Mouse (Mus musculus): ENCODE measurements around the gene Ankrd24.
"Not testable (repeated sequence)": the region's sequence is repeated elsewhere in the genome, so short reads cannot be mapped to it uniquely, and the experiment has no call there.

Gene Ankrd24

DNA sequence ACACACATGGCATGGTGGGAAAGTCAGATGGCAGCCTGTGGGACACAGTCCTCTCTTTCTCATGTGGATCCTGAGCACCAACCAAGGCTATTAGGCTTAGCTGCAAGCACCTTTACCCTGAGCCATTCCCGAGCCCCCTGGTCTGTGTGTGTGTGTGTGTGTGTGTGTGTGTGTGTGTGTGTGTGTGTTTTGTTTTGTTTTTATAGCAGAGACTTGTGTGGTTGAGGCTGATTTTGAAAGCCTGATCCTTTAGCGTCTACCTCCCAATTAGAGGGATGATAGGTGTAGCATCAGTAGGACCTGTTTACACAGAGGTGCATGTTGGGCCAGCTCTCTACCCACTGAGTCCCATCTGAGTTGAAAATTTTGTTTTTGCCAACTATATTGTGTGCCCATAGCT is 15.8 kb downstream of the Ankrd24 start:
- DNase-seq (ENCODE audit: low read depth, low spot score), result no peak

DNA sequence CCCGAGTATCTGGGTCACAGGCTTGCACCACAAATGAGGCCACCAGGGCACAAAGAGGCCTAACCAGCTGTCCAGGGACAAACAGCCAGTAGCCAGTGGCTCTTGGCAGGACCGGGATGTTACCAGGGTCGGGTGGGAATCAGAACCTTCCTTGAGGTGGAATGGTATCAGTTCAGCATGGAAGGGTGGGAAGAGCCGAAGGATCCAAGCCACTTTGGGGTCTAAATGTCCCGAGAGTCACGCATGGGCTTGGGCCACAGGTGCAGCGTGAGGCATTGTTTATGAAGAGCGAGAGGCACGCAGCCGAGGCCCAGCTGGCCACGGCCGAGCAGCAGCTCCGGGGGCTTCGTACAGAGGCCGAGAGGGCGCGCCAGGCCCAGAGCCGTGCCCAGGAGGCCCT is 16.4 kb downstream of the Ankrd24 start:
- DNase-seq (ENCODE audit: low read depth, low spot score), result no peak

DNA sequence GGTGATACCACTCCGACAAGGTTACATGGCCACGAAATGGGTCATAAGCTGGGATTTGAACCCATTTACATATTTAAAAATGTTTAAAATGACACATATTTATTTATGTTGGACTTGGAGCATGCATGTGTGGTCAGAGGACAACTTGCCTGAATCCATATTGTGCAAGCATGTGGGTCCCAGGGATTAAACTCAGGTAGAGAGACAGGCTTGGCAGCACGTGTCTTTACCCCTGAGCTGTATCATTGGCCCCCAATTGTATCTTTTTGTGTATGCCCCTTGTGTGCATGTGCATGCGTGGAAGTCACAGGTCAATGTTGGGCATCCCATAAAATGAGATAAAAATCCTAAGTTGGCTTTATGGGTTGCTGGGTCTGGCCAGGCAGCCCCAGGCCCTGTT is 17.1 kb downstream of the Ankrd24 start:
- DNase-seq (ENCODE audit: low read depth, low spot score), result no peak

DNA sequence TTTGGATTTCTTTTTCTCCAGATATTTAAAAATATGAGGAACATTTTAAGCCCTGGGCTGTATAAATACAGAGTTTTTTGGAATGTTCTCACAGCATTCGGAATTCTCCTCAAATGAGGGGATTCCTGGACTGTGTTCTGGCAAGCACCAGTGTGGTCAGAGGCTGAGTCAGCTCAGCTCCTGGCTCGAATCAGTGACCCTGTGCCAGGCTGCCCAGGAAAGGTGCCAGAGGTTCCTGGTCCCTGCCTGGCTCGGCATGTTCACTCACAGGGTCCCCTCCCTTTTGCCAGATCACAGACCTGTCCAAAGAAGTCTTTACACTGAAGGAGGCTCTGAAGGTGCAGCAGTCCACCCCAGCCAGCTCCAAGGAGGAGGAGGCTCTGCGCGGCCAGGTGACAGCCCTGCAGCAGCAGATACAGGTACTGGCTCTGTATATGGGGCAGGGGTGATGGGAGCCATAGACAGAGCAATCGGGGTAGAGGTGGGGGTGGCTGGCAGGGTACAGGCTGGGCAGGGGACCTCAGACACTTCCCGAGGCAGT is 17.7 kb downstream of the Ankrd24 start:
- no peak for DNase-seq (ENCODE audit: low read depth, low spot score)

DNA sequence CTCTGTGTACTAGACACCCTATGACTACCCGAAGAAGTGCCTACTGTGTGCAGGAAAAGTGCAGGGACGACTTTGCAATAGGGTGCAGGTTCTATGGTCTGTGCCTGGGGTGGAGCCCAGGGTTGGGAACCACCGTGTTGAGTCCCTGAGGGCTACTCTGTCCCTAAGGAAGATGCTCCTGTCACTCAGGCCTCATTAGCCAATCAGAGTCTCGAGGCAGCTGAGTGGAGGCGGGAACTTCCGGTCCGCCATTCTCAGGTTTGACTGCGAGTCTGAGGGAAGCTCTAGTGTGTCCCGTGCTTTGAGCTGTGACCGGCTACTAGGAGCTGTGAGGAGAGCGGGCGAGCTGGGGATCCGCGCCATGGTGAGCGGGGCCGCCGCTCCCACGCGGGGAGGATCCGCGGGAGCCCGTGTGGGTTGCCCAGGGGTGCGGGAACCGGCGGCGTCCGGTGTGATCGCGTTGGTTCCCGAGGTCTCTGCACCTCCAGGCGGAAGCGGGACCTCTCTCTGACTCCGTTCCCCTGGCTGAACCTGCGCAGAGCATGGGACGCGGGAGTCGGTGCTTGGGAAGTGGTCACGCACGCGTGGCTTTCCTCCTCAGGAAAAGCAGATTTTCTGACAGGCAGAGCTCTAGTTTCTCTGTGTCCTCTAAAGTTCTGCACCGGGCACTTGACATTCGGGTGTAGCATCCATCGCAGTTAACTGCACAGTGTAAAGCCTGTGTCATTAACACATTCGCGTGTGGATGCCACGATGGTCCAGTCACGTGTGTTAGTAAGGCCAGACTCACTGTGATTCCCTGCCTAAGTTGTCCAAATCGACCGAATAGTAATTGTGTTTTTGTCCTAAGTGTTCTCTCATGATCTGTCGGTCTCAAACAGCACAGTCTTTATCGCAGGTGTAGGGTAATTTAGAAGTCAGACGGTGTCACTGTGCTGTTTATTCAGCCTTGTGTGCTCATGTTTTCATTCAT is 20.7 kb downstream of the Ankrd24 start, which contains the start of gene Gm10778:
Gene Gm10778 (plus strand): TSS at position 257 of the 973 bp plus-strand sequence.
- peak; percentile 76 for DNase-seq (ENCODE audit: low read depth, low spot score)

DNA sequence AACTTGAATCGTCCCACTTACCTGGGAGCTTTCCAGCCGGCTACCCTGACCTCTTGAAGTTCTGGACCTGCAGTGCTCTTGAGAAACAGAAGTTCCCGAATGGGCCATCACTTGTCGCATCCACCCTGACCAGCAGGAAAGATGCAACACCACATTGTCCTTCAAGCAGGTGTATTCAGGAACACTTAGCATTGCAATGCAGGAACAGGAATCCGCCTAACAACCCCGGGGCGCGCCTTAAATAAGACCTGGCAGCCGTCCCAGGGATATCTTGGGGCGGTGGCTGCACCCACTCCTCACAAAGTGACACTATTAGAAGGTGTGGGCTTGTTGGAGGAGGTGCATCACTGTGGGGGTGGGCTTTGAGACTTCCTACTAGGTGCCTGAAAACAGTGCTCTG is 26.8 kb downstream of the Ankrd24 start:
- DNase-seq (ENCODE audit: low read depth, low spot score), result peak; percentile 31

DNA sequence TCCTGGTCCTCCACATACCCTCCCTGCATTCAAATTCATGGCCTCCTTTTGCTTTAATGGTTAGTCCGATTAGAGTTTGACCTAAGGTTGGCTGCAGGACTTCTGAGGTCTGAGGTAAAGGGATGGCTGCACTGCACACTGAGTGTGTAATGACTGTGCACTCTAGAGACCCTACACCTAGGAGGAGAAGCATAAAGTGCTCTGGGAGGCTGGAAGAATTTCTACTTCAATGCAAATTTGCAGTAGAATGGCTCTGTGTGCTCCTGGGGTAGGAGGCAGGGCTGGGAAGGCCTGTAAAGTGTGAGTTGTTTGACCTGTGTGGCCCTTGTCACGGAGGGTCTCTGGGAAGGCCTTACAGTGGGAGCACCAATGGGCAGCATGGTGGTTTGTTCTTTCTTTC is 27.8 kb downstream of the Ankrd24 start:
- DNase-seq (ENCODE audit: low read depth, low spot score), result no peak

DNA sequence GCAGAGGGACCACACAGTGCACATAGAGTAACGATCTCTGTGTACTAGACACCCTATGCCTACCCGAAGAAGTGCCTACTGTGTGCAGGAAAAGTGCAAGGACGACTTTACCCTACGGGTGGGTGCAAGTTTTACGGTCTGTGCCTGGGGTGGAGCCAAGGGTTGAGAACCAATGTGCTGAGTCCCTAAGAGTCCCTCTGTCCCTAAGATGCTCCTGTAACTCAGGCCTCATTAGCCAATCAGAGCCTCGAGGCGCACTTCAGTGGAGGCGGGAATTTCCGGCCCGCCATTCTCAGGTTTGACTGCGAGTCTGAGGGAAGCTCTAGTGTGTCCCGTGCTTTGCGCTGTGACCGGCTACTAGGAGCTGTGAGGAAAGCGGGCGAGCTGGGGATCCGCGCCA is 58.8 kb downstream of the Ankrd24 start:
- not testable (repeated sequence) for DNase-seq (ENCODE audit: low read depth, low spot score)

All from WW6 (cell line).